In genomic region chr5:45855526-45856302, GRCm38 (mm10) we compare ENCODE assay signal across 8 mouse cellular contexts. TPM values are rescaled to one million over a fixed set of nuclear protein-coding genes. Genes with fewer than 3 reads are reported as not detected.
DNase-seq lines count a peak whose midpoint lies in the region; ATAC-seq and TF ChIP-seq lines count a peak whose summit lies in the region.

No protein-coding gene starts in this region.

- no peaks in the 10 kb centered on the region for H3K27me3 ChIP-seq in thymus, adult 2 months (ENCODE audit: control insufficient read depth, insufficient read depth, low read length)
- no peaks in the 10 kb centered on the region for H3K27me3 ChIP-seq in limb, embryonic 10.5 days (ENCODE audit: low read depth, poor library complexity, severe bottlenecking)
- no peaks in the 10 kb centered on the region for H3K27me3 ChIP-seq in stomach, embryonic 14.5 days (ENCODE audit: control insufficient read depth, insufficient read depth, low read length)

- 12% methylated on average over 21 of the region's 21 CpGs for WGBS in thymus, adult 2 months
- WGBS in limb, embryonic 10.5 days, result 31% methylated on average over 21 of the region's 21 CpGs
- WGBS in stomach, embryonic 14.5 days, result 20% methylated on average over 21 of the region's 21 CpGs

- no peaks in the 10 kb centered on the region for H3K36me3 ChIP-seq in thymus, adult 2 months (ENCODE audit: control insufficient read depth, insufficient read depth, low read length)
- no peaks in the 10 kb centered on the region for H3K36me3 ChIP-seq in limb, embryonic 10.5 days
- no peaks in the 10 kb centered on the region for H3K36me3 ChIP-seq in stomach, embryonic 14.5 days (ENCODE audit: control insufficient read depth, insufficient read depth, low read length)

- H3K4me1 ChIP-seq in thymus, adult 2 months (replicated peaks; ENCODE audit: control insufficient read depth, insufficient read depth, low read length), result peaks cover 3% of the 10 kb centered on the region; the same call in 1 of the 2 replicates
- peaks cover 7% of the 10 kb centered on the region; the same call in 1 of the 2 replicates for H3K4me1 ChIP-seq in limb, embryonic 10.5 days
- H3K4me1 ChIP-seq in stomach, embryonic 14.5 days (ENCODE audit: control insufficient read depth, insufficient read depth, low read length), result 0 out of 2 replicates have a peak, but pooled peaks cover 2% of the 10 kb centered on the region

- H3K27ac ChIP-seq in thymus, adult 2 months (ENCODE audit: control insufficient read depth, insufficient read depth, low read length), result peak overlapping the region; percentile 0; the same call in 1 of the 2 replicates
- peak overlapping the region; percentile 98 for H3K27ac ChIP-seq in limb, embryonic 10.5 days
- peak overlapping the region; percentile 98 for H3K27ac ChIP-seq in stomach, embryonic 14.5 days (ENCODE audit: low read length)

- peak overlapping the region; percentile 95 for H3K9ac ChIP-seq in stomach, embryonic 14.5 days (replicated peaks; ENCODE audit: low read depth, low read length)

- H3K4me2 ChIP-seq in stomach, embryonic 14.5 days (replicated peaks; ENCODE audit: low read depth, low read length), result peak overlapping the region; percentile 71

- H3K4me3 ChIP-seq in thymus, adult 2 months (ENCODE audit: control insufficient read depth, insufficient read depth, low read length), result peak overlapping the region; percentile 82
- H3K4me3 ChIP-seq in limb, embryonic 10.5 days, result peak overlapping the region; percentile 96
- H3K4me3 ChIP-seq in stomach, embryonic 14.5 days (ENCODE audit: low read depth, low read length), result peak overlapping the region; percentile 95

- TF ChIP-seq POLR2A in thymus, adult 2 months (IDR thresholded peaks at IDR 0.05; ENCODE audit: control insufficient read depth, extremely low read depth, insufficient read depth, low read length, poor library complexity), result no peak

- no peaks in the 10 kb centered on the region for H3K9me3 ChIP-seq in limb, embryonic 10.5 days (replicated peaks)
- H3K9me3 ChIP-seq in stomach, embryonic 14.5 days (ENCODE audit: control insufficient read depth, low read depth, low read length), result no peaks in the 10 kb centered on the region

- ATAC-seq in stomach, embryonic 14.5 days (ENCODE audit: insufficient number of reproducible peaks, insufficient read depth, low FRiP score, low read depth), result 0 out of 2 replicates have a peak, but pooled peaks have one; percentile 1

- no peak for DNase-seq in thymus, adult 2 months
- DNase-seq in thymus, postnatal 25 days, result no peak
- peak; percentile 74 to 77 for DNase-seq in cerebellum, postnatal 10 days
- peak; percentile 22 for DNase-seq in gastrocnemius, postnatal 10 days
- peak; percentile 40 for DNase-seq in induced T-regulatory cell, adult 2 months (ENCODE audit: low read depth)
- DNase-seq in limb, embryonic 10.5 days (ENCODE audit: low spot score), result no peak
- DNase-seq in mesoderm, embryonic 11.5 days (ENCODE audit: low read depth, low spot score), result peak; percentile 42

- no peak for TF ChIP-seq CTCF in thymus, adult 2 months (IDR thresholded peaks at IDR 0.05; ENCODE audit: borderline replicate concordance, control insufficient read depth, extremely low read depth, insufficient read depth, low read length, poor library complexity)

RNA-seq across cellular contexts. Expression of gene Lcorl, which starts 1.7 kb away (rescaled TPM):
- 1.9 and 2.9 TPM in 2 replicates for polyA plus RNA-seq in thymus, adult 2 months (2012; rRNA removed)
- 10 to 100 TPM; 12.0 to 12.8 TPM for total RNA-seq in gastrocnemius, postnatal 10 days (2021)
- polyA plus RNA-seq in limb, embryonic 10.5 days (2016; fragmentation: Nextera tagmentation; extraction: Ambion mirVana), result 17.3 and 25.3 TPM in 2 replicates
- 40.9 and 42.4 TPM in 2 replicates for polyA plus RNA-seq in stomach, embryonic 14.5 days (2014; fragmentation: Nextera tagmentation; extraction: Ambion mirVana)

Comparison
In these comparisons a context has a peak if more than half of its experiments do, and no peak if none do; other contexts are left out.
1. DNase-seq: peak in cerebellum, postnatal 10 days (2 of 2), gastrocnemius, postnatal 10 days (single experiment), induced T-regulatory cell, adult 2 months (single experiment) and mesoderm, embryonic 11.5 days (single experiment); none in thymus, adult 2 months (single experiment), thymus, postnatal 25 days (single experiment) and limb, embryonic 10.5 days (single experiment).
2. H3K27ac ChIP-seq: peak in every context shown above with its lines; median percentile 98 in limb, embryonic 10.5 days; 98 in stomach, embryonic 14.5 days; 0 in thymus, adult 2 months.
3. Peak in every context shown above with its lines, with median percentiles within 50 percentile points of each other: H3K4me3 ChIP-seq.